Comparison of ENCODE assay signal across 8 mouse cellular contexts in genomic region chrX:9470811-9471388, GRCm38 (mm10). TPM values are rescaled to one million over a fixed set of nuclear protein-coding genes. Genes with fewer than 3 reads are reported as not detected.
DNase-seq lines count a peak whose midpoint lies in the region.

No protein-coding gene starts in this region.

- DNase-seq in testis, postnatal 14 days (ENCODE audit: low spot score), result peak; percentile 3
- DNase-seq in testis, postnatal 10 days (ENCODE audit: low spot score), result no peak
- peak; percentile 4 for DNase-seq in cerebellum, adult 8-10 months
- peak; percentile 2 for DNase-seq in naive thymus-derived CD4-positive, alpha-beta T cell, adult 2 months (ENCODE audit: low read depth)
- no peak for DNase-seq in gastrocnemius, postnatal 10 days
- no peak for DNase-seq in embryo, embryonic 10.5 days (ENCODE audit: low spot score)
- DNase-seq in left cerebral cortex, adult 18-20 months (ENCODE audit: low spot score in 2 of 2), result no peak
- DNase-seq in heart, adult 11 months, result no peak

RNA-seq across cellular contexts. Expression of gene Cybb, which starts 16.7 kb away (rescaled TPM):
- 1 to 10 TPM; 2.9 to 6.3 TPM for total RNA-seq in gastrocnemius, postnatal 10 days (2021)
- total RNA-seq in left cerebral cortex, adult 18-20 months (2021), result 1 to 10 TPM in 1 of 2 experiments, under 1 TPM in 1; 0.77 to 1.6 TPM

Comparison
In these comparisons a context has a peak if more than half of its experiments do, and no peak if none do; other contexts are left out.
1. DNase-seq: peak in testis, postnatal 14 days (single experiment), cerebellum, adult 8-10 months (single experiment) and naive thymus-derived CD4-positive, alpha-beta T cell, adult 2 months (single experiment); none in testis, postnatal 10 days (single experiment), gastrocnemius, postnatal 10 days (single experiment), embryo, embryonic 10.5 days (single experiment), left cerebral cortex, adult 18-20 months (0 of 2) and heart, adult 11 months (single experiment).